Comparison of ENCODE assay signal across 8 mouse cellular contexts in the genomic region with DNA sequence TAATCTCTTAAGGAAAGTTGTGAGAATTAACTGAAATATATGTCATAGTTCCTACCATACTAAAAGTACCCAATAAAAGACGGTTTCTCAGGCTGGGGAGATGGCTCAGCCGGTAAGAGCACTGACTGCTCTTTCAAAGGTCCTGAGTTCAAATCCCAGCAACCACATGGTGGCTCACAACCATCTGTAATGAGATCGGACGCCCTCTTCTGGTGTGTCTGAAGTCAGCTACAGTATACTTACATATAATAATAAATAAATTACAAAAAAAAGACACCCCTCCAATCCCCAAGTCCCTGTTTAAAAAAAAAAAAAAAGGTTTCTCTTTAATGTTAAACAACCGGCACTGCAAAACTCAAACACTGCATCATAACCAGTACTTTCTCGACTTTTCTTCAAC. TPM values are rescaled to one million over a fixed set of nuclear protein-coding genes. Genes with fewer than 3 reads are reported as not detected.
DNase-seq lines count a peak whose midpoint lies in the region; ATAC-seq and TF ChIP-seq lines count a peak whose summit lies in the region.
"Not testable (repeated sequence)": the region's sequence is repeated elsewhere in the genome, so short reads cannot be mapped to it uniquely, and the experiment has no call there.

No protein-coding gene starts in this region.

- H3K9ac ChIP-seq in heart, embryonic 11.5 days (ENCODE audit: low read depth, low read length); midbrain, embryonic 14.5 days (replicated peaks; ENCODE audit: low read length); stomach, postnatal 0 days (ENCODE audit: low read length): not testable (repeated sequence)
- H3K9ac ChIP-seq in hindbrain, embryonic 15.5 days = peak overlapping the region; percentile 31; the same call in 1 of the 2 replicates
- peak overlapping the region; percentile 81 for H3K9ac ChIP-seq in liver, embryonic 16.5 days (ENCODE audit: low read depth, low read length)

- peaks cover 25% of the 10 kb centered on the region for H3K4me1 ChIP-seq in G1E (ENCODE audit: insufficient read depth, low read depth, low read length)
- not testable (repeated sequence) for H3K4me1 ChIP-seq in forebrain, embryonic 10.5 days; heart, embryonic 11.5 days (ENCODE audit: control insufficient read depth, insufficient read depth, low read length); hindbrain, embryonic 15.5 days (replicated peaks); midbrain, embryonic 14.5 days (ENCODE audit: control insufficient read depth, insufficient read depth, low read length); stomach, postnatal 0 days (replicated peaks; ENCODE audit: control insufficient read depth, insufficient read depth)
- peaks cover 16% of the 10 kb centered on the region for H3K4me1 ChIP-seq in liver, embryonic 16.5 days (ENCODE audit: control insufficient read depth, low read depth, low read length)

- TF ChIP-seq CTCF in G1E (IDR thresholded peaks at IDR 0.05; ENCODE audit: low read depth, low read length) = not testable (repeated sequence)
- TF ChIP-seq CTCF in left cerebral cortex, adult 2 months (IDR thresholded peaks at IDR 0.05) = peak; percentile 22
- TF ChIP-seq CTCF in stomach, postnatal 0 days (IDR thresholded peaks at IDR 0.05; ENCODE audit: low read depth) = 0 out of 2 replicates have a peak, but pooled peaks have one; percentile 13

- H3K36me3 ChIP-seq in G1E (replicated peaks) = peaks cover 11% of the 10 kb centered on the region
- H3K36me3 ChIP-seq in forebrain, embryonic 10.5 days (replicated peaks); heart, embryonic 11.5 days (ENCODE audit: control insufficient read depth, insufficient read depth, low read length); hindbrain, embryonic 15.5 days; liver, embryonic 16.5 days (ENCODE audit: control insufficient read depth, insufficient read depth); midbrain, embryonic 14.5 days (ENCODE audit: control insufficient read depth, insufficient read depth, low read length); stomach, postnatal 0 days (ENCODE audit: control insufficient read depth, insufficient read depth, low read length): not testable (repeated sequence)

- not testable (repeated sequence) for TF ChIP-seq EP300 in stomach, postnatal 0 days (optimal IDR thresholded peaks at IDR 0.05)

- DNase-seq in G1E (ENCODE audit: low spot score); forebrain, embryonic 10.5 days (ENCODE audit: extremely low spot score, low spot score); left cerebral cortex, adult 2 months (ENCODE audit: extremely low spot score in 1 of 2, low spot score in 2 of 2); midbrain, embryonic 14.5 days; stomach, postnatal 0 days (ENCODE audit: low spot score): not testable (repeated sequence)

- intact Hi-C loops in left cerebral cortex, adult 2 months (cut with DNase I) = loop anchor here (2.0 to 5.0 kb wide), 3 partner anchors 162 to 300 kb away; partner anchors contain the start of genes Apmap and Entpd6

- H3K9me3 ChIP-seq in G1E (replicated peaks); forebrain, embryonic 10.5 days; heart, embryonic 11.5 days (replicated peaks; ENCODE audit: control insufficient read depth, low read length); hindbrain, embryonic 15.5 days; liver, embryonic 16.5 days (replicated peaks; ENCODE audit: control insufficient read depth, low read length); midbrain, embryonic 14.5 days (ENCODE audit: control insufficient read depth, low read length); stomach, postnatal 0 days (ENCODE audit: control insufficient read depth, low read length): not testable (repeated sequence)

- H3K27me3 ChIP-seq in G1E (ENCODE audit: insufficient read depth, low read length); forebrain, embryonic 10.5 days (ENCODE audit: poor library complexity, severe bottlenecking); heart, embryonic 11.5 days (ENCODE audit: control insufficient read depth, insufficient read depth, low read length); hindbrain, embryonic 15.5 days; liver, embryonic 16.5 days (ENCODE audit: control insufficient read depth, insufficient read depth, low read depth, low read length); midbrain, embryonic 14.5 days (ENCODE audit: control insufficient read depth, insufficient read depth, low read length); stomach, postnatal 0 days (ENCODE audit: control insufficient read depth, insufficient read depth, low read length): not testable (repeated sequence)

- peak overlapping the region; percentile 97 for H3K27ac ChIP-seq in forebrain, embryonic 10.5 days
- H3K27ac ChIP-seq in heart, embryonic 11.5 days (ENCODE audit: low read depth, low read length); left cerebral cortex, adult 2 months; liver, embryonic 16.5 days (ENCODE audit: low read length); stomach, postnatal 0 days (replicated peaks): not testable (repeated sequence)
- H3K27ac ChIP-seq in hindbrain, embryonic 15.5 days (replicated peaks) = 0 out of 2 replicates have a peak overlapping the region, but pooled peaks have one; percentile 76
- peak overlapping the region; percentile 2; the same call in 1 of the 2 replicates for H3K27ac ChIP-seq in midbrain, embryonic 14.5 days (replicated peaks; ENCODE audit: low read depth, low read length)

- peak overlapping the region; percentile 76; the same call in 1 of the 2 replicates for H3K4me3 ChIP-seq in G1E (ENCODE audit: low read depth, low read length)
- peak overlapping the region; percentile 67 for H3K4me3 ChIP-seq in forebrain, embryonic 10.5 days
- H3K4me3 ChIP-seq in heart, embryonic 11.5 days (ENCODE audit: low read depth, low read length) = 0 out of 2 replicates have a peak overlapping the region, but pooled peaks have one; percentile 75
- peak overlapping the region; percentile 67 for H3K4me3 ChIP-seq in hindbrain, embryonic 15.5 days
- peak overlapping the region; percentile 84 for H3K4me3 ChIP-seq in left cerebral cortex, adult 2 months
- peak overlapping the region; percentile 93 for H3K4me3 ChIP-seq in liver, embryonic 16.5 days (ENCODE audit: low read depth, low read length)
- H3K4me3 ChIP-seq in midbrain, embryonic 14.5 days (replicated peaks; ENCODE audit: low read depth, low read length) = peak overlapping the region; percentile 52
- H3K4me3 ChIP-seq in stomach, postnatal 0 days (ENCODE audit: low read depth, low read length) = peak overlapping the region; percentile 69; the same call in 1 of the 2 replicates

- peak overlapping the region; percentile 79 for H3K4me2 ChIP-seq in heart, embryonic 11.5 days
- H3K4me2 ChIP-seq in hindbrain, embryonic 15.5 days = peak overlapping the region; percentile 65
- peak overlapping the region; percentile 73 for H3K4me2 ChIP-seq in liver, embryonic 16.5 days (ENCODE audit: low read depth, low read length)
- H3K4me2 ChIP-seq in midbrain, embryonic 14.5 days (ENCODE audit: low read length) = peak overlapping the region; percentile 58
- peak overlapping the region; percentile 63 for H3K4me2 ChIP-seq in stomach, postnatal 0 days (replicated peaks; ENCODE audit: low read depth)

- not testable (repeated sequence) for ATAC-seq in G1E (ENCODE audit: extremely low read depth, insufficient number of reproducible peaks, low FRiP score, poor library complexity, severe bottlenecking); heart, embryonic 11.5 days (replicated peaks; ENCODE audit: insufficient number of reproducible peaks, low FRiP score, low TSS enrichment); hindbrain, embryonic 15.5 days (ENCODE audit: low FRiP score, low read depth); liver, embryonic 16.5 days (ENCODE audit: low read depth); midbrain, embryonic 14.5 days (ENCODE audit: low FRiP score, low TSS enrichment); stomach, postnatal 0 days (ENCODE audit: low FRiP score, low TSS enrichment)

- WGBS in forebrain, embryonic 10.5 days = 46% methylated on average over 6 of the region's 6 CpGs
- WGBS in heart, embryonic 11.5 days (ENCODE audit: insufficient replicate concordance) = 40% methylated on average over 6 of the region's 6 CpGs
- WGBS in hindbrain, embryonic 15.5 days = 48% methylated on average over 6 of the region's 6 CpGs
- WGBS in liver, embryonic 16.5 days (ENCODE audit: insufficient replicate concordance) = 44% methylated on average over 6 of the region's 6 CpGs
- 53% methylated on average over 6 of the region's 6 CpGs for WGBS in midbrain, embryonic 14.5 days
- WGBS in stomach, postnatal 0 days = 42% methylated on average over 6 of the region's 6 CpGs

RNA-seq across cellular contexts. Expression of gene Gins1, which starts 3.7 kb away (rescaled TPM):
- total RNA-seq in G1E (2014; fragmentation: Nextera tagmentation) (34.8 and 41.6 TPM in 2 replicates), G1E (2017) (92.8 and 104 TPM in 2 replicates)
- polyA plus RNA-seq in G1E (2012) = 21.0 and 24.0 TPM in 2 replicates
- 83.7 and 86.6 TPM in 2 replicates for polyA plus RNA-seq in forebrain, embryonic 10.5 days (2016; fragmentation: Nextera tagmentation; extraction: Ambion mirVana)
- polyA plus RNA-seq in heart, embryonic 11.5 days (2014; fragmentation: Nextera tagmentation; extraction: Ambion mirVana) = 37.8 and 39.0 TPM in 2 replicates
- polyA plus RNA-seq in hindbrain, embryonic 15.5 days (2015; fragmentation: Nextera tagmentation; extraction: Ambion mirVana) = 14.8 and 16.1 TPM in 2 replicates
- total RNA-seq in left cerebral cortex, adult 2 months (2021) = 1 to 10 TPM in 1 of 2 experiments, under 1 TPM in 1; 0.65 to 1.6 TPM
- polyA plus RNA-seq in liver, embryonic 16.5 days (2015; fragmentation: Nextera tagmentation; extraction: Ambion mirVana) = 24.4 and 29.1 TPM in 2 replicates
- polyA plus RNA-seq in midbrain, embryonic 14.5 days (2014; fragmentation: Nextera tagmentation; extraction: Ambion mirVana) = 19.2 and 21.3 TPM in 2 replicates
- polyA plus RNA-seq in stomach, postnatal 0 days (2015; fragmentation: Nextera tagmentation; extraction: Ambion mirVana) = 10.7 and 11.0 TPM in 2 replicates

RNA-seq across cellular contexts. Expression of gene Abhd12, which starts 4.3 kb away (rescaled TPM):
- total RNA-seq in G1E (2014; fragmentation: Nextera tagmentation) = 17.2 and 23.9 TPM in 2 replicates
- total RNA-seq in G1E (2017) = 24.5 and 51.1 TPM in 2 replicates
- polyA plus RNA-seq in G1E (2012) = 23.9 and 25.6 TPM in 2 replicates
- 46.5 and 48.4 TPM in 2 replicates for polyA plus RNA-seq in forebrain, embryonic 10.5 days (2016; fragmentation: Nextera tagmentation; extraction: Ambion mirVana)
- polyA plus RNA-seq in heart, embryonic 11.5 days (2014; fragmentation: Nextera tagmentation; extraction: Ambion mirVana) = 44.9 and 49.2 TPM in 2 replicates
- polyA plus RNA-seq in hindbrain, embryonic 15.5 days (2015; fragmentation: Nextera tagmentation; extraction: Ambion mirVana) = 136 and 137 TPM in 2 replicates
- 100 to 1,000 TPM; 298 to 305 TPM for total RNA-seq in left cerebral cortex, adult 2 months (2021)
- 18.3 and 19.0 TPM in 2 replicates for polyA plus RNA-seq in liver, embryonic 16.5 days (2015; fragmentation: Nextera tagmentation; extraction: Ambion mirVana)
- 102 and 105 TPM in 2 replicates for polyA plus RNA-seq in midbrain, embryonic 14.5 days (2014; fragmentation: Nextera tagmentation; extraction: Ambion mirVana)
- polyA plus RNA-seq in stomach, postnatal 0 days (2015; fragmentation: Nextera tagmentation; extraction: Ambion mirVana) = 73.2 and 76.2 TPM in 2 replicates
